Mouse (Mus musculus): ENCODE measurements around the gene Susd1.

Susd1 gene

DNA sequence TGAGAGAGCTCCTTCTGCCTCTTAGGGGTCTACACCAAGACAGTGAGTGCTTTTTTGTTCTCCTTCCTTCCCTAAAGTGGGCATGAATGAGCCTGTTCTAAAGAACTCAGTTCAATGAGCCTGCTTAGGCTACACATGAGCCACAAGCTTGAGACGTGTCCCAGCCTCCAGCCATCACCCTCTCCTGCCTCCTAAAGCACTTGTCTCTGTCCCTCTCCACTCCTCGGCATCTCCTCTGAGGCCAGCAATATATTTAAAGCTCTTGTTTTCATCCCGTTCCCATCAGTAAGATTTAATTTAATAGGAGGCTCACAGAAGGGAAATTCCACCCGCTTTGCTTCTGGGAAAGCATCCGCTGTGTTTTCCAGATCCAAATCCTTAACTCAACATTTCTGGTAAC is 98.4 kb downstream of the Susd1 start:
- DNase-seq (ENCODE audit: low read depth) = no peak

DNA sequence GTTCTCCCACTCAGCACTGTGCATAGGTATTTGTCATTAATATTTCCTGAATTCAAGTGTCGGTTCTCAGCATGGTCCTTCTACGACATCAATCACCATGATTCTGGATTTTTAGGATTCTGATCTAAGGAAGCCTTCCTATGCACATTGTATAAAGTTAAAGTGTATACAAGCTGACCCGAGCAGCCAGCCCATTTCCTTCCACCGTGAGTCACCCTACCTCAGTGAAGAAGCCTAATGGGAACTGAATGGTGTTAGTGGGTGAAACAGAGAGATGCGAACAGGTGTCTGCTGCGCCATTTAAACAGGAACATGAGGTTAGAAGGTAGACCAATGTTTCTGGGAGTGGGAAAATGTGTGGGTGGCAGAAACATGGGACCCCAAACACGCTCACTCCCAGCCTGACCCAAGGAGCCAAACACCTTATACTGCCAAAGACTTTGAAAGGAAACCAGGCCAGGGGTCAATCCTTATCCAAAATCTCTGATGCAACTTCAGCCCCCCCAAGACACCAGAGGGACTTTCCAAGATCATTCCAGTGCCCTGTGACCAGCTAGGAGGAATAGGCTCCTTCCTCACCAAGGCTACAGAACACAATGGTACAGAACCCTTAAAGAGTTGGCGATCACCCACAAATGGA is 99.4 kb downstream of the Susd1 start:
- no peak for DNase-seq (ENCODE audit: low read depth)

DNA sequence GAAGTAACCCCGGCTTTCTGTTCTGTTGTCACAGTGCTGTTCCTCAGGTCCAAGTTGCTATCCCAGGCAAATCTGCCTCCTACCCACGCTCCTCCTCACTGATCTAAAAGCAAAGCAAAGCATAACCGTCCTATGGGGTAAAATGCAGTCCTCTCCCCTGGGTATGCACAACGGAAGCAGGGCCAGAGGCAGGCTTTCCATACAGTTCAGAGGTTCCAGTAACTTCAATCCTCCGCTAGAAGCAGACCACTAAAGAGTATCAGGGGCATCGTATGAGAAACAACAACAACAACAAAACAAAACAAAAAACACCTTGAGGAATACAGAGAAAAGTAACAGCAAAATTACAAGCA is 100.9 kb downstream of the Susd1 start:
- no peak for DNase-seq (ENCODE audit: low read depth)

- DNase-seq (ENCODE audit: low read depth) = no peak
Measured at GRCm38 (mm10) chr4:59336846-59337532, 101.4 kb downstream of the Susd1 start.

- no peak for DNase-seq (ENCODE audit: low read depth)
Measured at GRCm38 (mm10) chr4:59336439-59336809, 102.0 kb downstream of the Susd1 start.

- peak; percentile 93 for DNase-seq (ENCODE audit: low read depth)
Measured at GRCm38 (mm10) chr4:59335616-59336438, 102.6 kb downstream of the Susd1 start.

DNA sequence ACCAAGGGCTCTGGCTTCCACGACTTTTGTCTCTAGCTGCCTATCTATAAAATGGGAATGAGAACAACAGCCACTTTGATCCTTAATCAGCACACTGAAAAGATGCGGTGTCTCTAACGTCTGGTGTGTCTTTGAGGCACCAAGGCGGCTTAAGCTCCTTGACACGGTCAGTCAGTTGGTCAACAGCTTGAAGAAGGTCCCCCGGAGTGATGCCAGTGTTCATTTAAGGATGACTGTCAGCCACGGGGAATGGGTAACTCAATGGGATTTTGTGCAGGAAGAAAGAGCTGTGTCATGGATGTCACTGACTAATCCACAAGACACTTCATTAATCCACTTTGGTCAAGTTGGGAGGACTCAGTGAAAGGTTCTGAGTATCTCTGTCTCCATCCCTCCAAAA is 103.3 kb downstream of the Susd1 start:
- no peak for DNase-seq (ENCODE audit: low read depth)

DNA sequence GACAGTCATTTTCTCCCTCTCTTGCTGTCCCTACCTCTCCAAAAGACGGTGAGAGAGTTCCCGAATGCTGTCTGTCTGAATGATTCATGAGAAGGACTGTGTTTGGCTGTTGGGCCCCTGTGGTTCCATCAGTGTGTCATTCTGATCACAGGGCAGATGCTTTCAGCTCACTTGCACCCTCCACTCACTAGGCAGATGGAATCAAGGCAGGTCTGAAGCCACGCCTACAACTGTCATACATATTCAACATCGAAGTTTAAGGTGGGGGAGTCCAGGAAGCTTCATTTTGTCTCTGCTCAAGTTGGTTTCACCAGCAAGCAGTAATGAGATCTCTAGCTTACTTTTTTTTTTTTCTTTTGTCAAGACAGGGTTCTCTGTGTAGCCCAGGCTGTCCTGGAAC is 104.2 kb downstream of the Susd1 start:
- DNase-seq (ENCODE audit: low read depth) = no peak

- DNase-seq (ENCODE audit: low read depth) = no peak
Measured at GRCm38 (mm10) chr4:59333424-59333895, 105.0 kb downstream of the Susd1 start.

DNA sequence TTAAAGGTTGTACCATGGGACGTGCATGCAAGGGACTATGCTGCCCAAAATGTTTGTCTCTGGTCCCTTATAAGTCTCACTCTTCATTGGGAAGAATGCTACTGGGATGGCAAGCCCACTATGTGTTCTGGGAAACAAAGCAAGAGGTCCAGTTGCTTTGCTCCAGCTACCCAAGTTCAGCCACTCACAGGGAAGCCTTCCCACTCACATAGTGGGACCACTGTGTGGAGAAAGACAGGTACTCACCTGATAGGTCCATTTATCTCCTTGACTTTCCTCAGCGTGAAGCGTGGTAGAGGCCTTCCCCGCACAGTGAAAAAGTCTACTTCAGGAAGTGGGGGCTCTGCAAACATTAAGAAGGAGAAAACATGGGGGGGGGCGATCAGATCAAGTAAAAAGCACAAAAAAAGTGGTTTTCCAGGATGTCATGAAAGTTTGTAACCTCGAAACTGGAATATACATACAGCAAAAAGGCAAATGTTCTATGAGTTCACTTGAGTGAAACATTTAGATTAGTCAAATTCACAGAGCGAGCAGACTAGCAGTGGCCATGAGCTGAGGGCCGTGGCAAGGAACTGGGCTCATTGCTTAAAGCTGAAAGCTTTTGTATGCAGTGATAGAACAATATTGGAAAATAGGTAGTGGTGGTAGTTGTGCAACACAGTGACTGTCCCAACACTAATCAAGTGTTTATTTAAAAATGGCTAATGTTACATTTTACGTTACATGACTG is 105.6 kb downstream of the Susd1 start:
- no peak for DNase-seq (ENCODE audit: low read depth)

DNA sequence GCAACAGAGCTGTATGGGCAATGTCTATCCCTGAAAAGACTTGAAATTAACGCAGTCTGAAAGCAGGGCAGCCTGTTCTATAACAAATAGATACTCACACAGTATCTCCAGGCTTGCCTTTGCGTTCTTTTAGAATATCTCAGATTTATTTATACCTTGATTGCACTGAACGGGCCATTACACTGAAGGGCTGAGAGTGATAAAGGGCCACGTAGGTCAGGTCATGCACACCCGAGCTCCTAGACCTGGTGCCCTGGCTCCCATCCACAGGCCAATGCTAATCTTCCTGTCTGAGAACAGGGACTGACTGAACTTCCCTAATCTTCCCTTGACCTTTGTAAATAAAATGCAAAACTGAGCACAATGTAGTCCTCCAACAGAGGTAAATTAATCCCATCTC is 106.3 kb downstream of the Susd1 start:
- DNase-seq (ENCODE audit: low read depth) = no peak

- DNase-seq (ENCODE audit: low read depth) = peak; percentile 81
Measured at GRCm38 (mm10) chr4:59331633-59332032, 106.8 kb downstream of the Susd1 start.

- peak; percentile 38 for DNase-seq (ENCODE audit: low read depth)
Measured at GRCm38 (mm10) chr4:59330961-59331604, 107.3 kb downstream of the Susd1 start.

- DNase-seq (ENCODE audit: low read depth) = peak; percentile 44
Measured at GRCm38 (mm10) chr4:59329461-59330304, 108.8 kb downstream of the Susd1 start.

- DNase-seq (ENCODE audit: low read depth) = no peak
Measured at GRCm38 (mm10) chr4:59328821-59329220, 109.6 kb downstream of the Susd1 start.

GRCm38 (mm10) chr4:59327986-59328385 is 110.4 kb downstream of the Susd1 start:
- no peak for DNase-seq (ENCODE audit: low read depth)

DNA sequence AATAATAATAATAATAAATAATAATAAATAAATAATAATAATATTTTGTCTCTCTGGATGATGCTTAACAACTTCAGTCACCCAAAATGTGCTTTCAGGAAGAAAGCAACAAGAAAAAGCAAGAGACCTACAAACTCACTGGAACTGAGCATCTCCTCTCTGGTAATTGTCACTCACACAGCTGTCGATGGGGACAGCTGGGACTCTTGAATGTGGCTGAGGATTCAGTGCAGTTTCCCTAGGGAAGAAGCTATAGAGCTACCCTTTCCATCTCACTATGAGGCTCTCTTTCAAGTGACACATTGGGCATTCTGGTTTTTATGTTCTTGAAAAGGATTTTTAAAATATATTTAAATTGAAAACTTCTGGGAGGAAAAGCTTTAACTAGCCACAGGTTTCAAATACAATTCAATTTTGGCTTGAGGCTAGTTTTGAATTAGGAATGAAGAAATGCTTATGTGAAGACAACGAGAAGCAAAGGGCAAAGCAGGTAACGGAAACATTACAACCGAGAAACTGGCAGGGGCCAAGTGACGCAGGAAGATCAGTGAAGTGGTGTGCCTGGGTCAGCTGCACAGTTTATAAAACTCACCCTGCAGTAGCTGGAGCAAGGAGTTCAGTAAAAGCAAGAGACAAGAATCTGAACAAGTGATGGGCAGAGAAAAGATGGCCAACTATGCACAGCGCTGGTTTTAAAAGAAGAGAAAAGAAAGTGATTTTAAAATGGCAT is 112.2 kb downstream of the Susd1 start:
- no peak for DNase-seq (ENCODE audit: low read depth)

GRCm38 (mm10) chr4:59324317-59324716 is 114.1 kb downstream of the Susd1 start:
- DNase-seq (ENCODE audit: low read depth) = no peak

GRCm38 (mm10) chr4:59323231-59323651 is 115.2 kb downstream of the Susd1 start:
- DNase-seq (ENCODE audit: low read depth) = peak; percentile 93

GRCm38 (mm10) chr4:59322733-59323132 is 115.7 kb downstream of the Susd1 start:
- DNase-seq (ENCODE audit: low read depth) = peak; percentile 79

Data from NIH3T3 (cell line).